Mouse (Mus musculus) neural tube, embryonic 11.5 days (tissue): ENCODE results near the gene Ggnbp2. TPM values are rescaled to one million over a fixed set of nuclear protein-coding genes. Genes with fewer than 3 reads are reported as not detected.
"Not testable (repeated sequence)": the region's sequence is repeated elsewhere in the genome, so short reads cannot be mapped to it uniquely, and the experiment has no call there.

Source experiments
- ATAC-seq: fragments of 200-750 bp; cut with Nextera tagmentation; 2 replicates; pipeline ENCODE4 v1.8.0; 2017; ENCODE audit warnings: moderate number of reproducible peaks, mild to moderate bottlenecking, moderate TSS enrichment, moderate library complexity; ENCODE audit not compliant: insufficient read depth, low FRiP score, low TSS enrichment
- DNase-seq: peaks from one replicate; pipeline ENCODE4 v3.0.0-alpha.2; 2015; ENCODE audit warnings: low spot score
- H3K27ac ChIP-seq: fragments of 300-500 bp; sonication (generic); 2 replicates; pipeline ENCODE4 v1.5.1; 2014; ENCODE audit warnings: low read depth, mild to moderate bottlenecking, low read length
- H3K27me3 ChIP-seq: fragments of 300-500 bp; sonication (generic); 2 replicates; pipeline ENCODE4 v1.6.1; 2014; ENCODE audit warnings: mild to moderate bottlenecking, low read length, mixed read lengths; ENCODE audit not compliant: control insufficient read depth, insufficient read depth
- H3K36me3 ChIP-seq: fragments of 300-500 bp; sonication (generic); 2 replicates; pipeline ENCODE4 v1.6.1; 2014; ENCODE audit warnings: mild to moderate bottlenecking, low read length, moderate library complexity, mixed read lengths; ENCODE audit not compliant: control insufficient read depth, insufficient read depth
- H3K4me1 ChIP-seq: fragments of 300-500 bp; sonication (generic); 2 replicates; pipeline ENCODE4 v1.6.1; 2014; ENCODE audit warnings: low read length, mixed read lengths; ENCODE audit not compliant: control insufficient read depth, insufficient read depth
- H3K4me2 ChIP-seq: fragments of 300-500 bp; sonication (generic); 2 replicates; pipeline ENCODE4 v1.6.1; 2014; ENCODE audit warnings: low read depth, mild to moderate bottlenecking, moderate library complexity
- H3K4me3 ChIP-seq: fragments of 300-500 bp; sonication (generic); 2 replicates; pipeline ENCODE4 v1.5.1; 2014; ENCODE audit warnings: low read depth, low read length
- H3K9ac ChIP-seq: fragments of 300-500 bp; sonication (generic); 2 replicates; pipeline ENCODE4 v1.6.1; 2014; ENCODE audit warnings: mild to moderate bottlenecking, low read length
- H3K9me3 ChIP-seq: fragments of 300-500 bp; sonication (generic); 2 replicates; pipeline ENCODE4 v1.6.1; 2016; ENCODE audit warnings: low read length; ENCODE audit not compliant: control insufficient read depth
- WGBS: fragments of 180-500 bp; shearing (Covaris S2); extraction: QIAGEN DNeasy Blood & Tissue Kit; methylation state at CpG from one replicate; pipeline ENCODE4 v1.1.7; 2014; 5-methylcytosine and 5-hydroxymethylcytosine counted together
- polyA plus RNA-seq: library from polyadenylated mRNA; unstranded; fragments of >200 nt; fragmentation: Nextera tagmentation; extraction: Ambion mirVana; gene quantifications from 2 replicates; pipeline ENCODE4 v1.2.1, GENCODE M21; 2014

Ggnbp2 gene
- polyA plus RNA-seq, 1 experiment from 2014 or later = 71.1 TPM

GRCm38 (mm10) chr11:84885238-84885637, 14.6 kb upstream of the Ggnbp2 start:
- Histone ChIP-seq H3K4me1 (peaks cover 10% of the 10 kb centered on the region), H3K9me3 (no peaks in the 10 kb centered on the region), H3K9ac (no peak overlapping the region), H3K4me2 (no peak overlapping the region), H3K36me3 (no peaks in the 10 kb centered on the region), H3K27ac (no peak overlapping the region), H3K27me3 (no peaks in the 10 kb centered on the region), H3K4me3 (no peak overlapping the region)
- no peak for ATAC-seq
- WGBS = 86% methylated on average over 4 of the region's 4 CpGs
- DNase-seq = no peak

GRCm38 (mm10) chr11:84882346-84882745, 11.7 kb upstream of the Ggnbp2 start:
- H3K4me2 ChIP-seq = no peak overlapping the region
- no peak overlapping the region for H3K4me3 ChIP-seq
- no peak overlapping the region for H3K27ac ChIP-seq
- no peaks in the 10 kb centered on the region for H3K9me3 ChIP-seq
- DNase-seq = no peak
- H3K9ac ChIP-seq = no peak overlapping the region
- no peak for ATAC-seq
- no peaks in the 10 kb centered on the region for H3K27me3 ChIP-seq
- H3K4me1 ChIP-seq = peaks cover 10% of the 10 kb centered on the region
- H3K36me3 ChIP-seq = no peaks in the 10 kb centered on the region
- WGBS = 94% methylated on average over 7 of the region's 7 CpGs

- no peaks in the 10 kb centered on the region for H3K9me3 ChIP-seq
- H3K4me3 ChIP-seq = peak overlapping the region; percentile 82
- ATAC-seq (no peak), DNase-seq (no peak)
- H3K27ac ChIP-seq = peak overlapping the region; percentile 86; the same call in 1 of the 2 replicates
- H3K27me3 ChIP-seq = no peaks in the 10 kb centered on the region
- peak overlapping the region; percentile 95 for H3K4me2 ChIP-seq
- H3K4me1 ChIP-seq = peaks cover 10% of the 10 kb centered on the region
- no peaks in the 10 kb centered on the region for H3K36me3 ChIP-seq
- peak overlapping the region; percentile 87 for H3K9ac ChIP-seq
- 57% methylated on average over 9 of the region's 9 CpGs for WGBS
These were observed 10.4 kb upstream of the Ggnbp2 start for GRCm38 (mm10) chr11:84880971-84881370.

GRCm38 (mm10) chr11:84880465-84880961, 9.9 kb upstream of the Ggnbp2 start:
- Histone ChIP-seq H3K9ac (peak overlapping the region; percentile 87), H3K27me3 (no peaks in the 10 kb centered on the region), H3K27ac (peak overlapping the region; percentile 86), H3K4me2 (peak overlapping the region; percentile 95), H3K4me3 (peak overlapping the region; percentile 82), H3K4me1 (peaks cover 10% of the 10 kb centered on the region), H3K36me3 (no peaks in the 10 kb centered on the region), H3K9me3 (no peaks in the 10 kb centered on the region)
- ATAC-seq (peak; percentile 42), DNase-seq (peak; percentile 66)
- 1% methylated on average over 23 of the region's 24 CpGs for WGBS

- Histone ChIP-seq H3K27ac (peak within 1 kb of the TSS; percentile 86), H3K9me3 (no peaks in the 10 kb centered on the region), H3K36me3 (no peaks in the 10 kb centered on the region), H3K4me1 (peaks cover 10% of the 10 kb centered on the region), H3K9ac (peak within 1 kb of the TSS; percentile 87), H3K4me2 (peak within 1 kb of the TSS; percentile 95), H3K27me3 (no peaks in the 10 kb centered on the region), H3K4me3 (peak within 1 kb of the TSS; percentile 82)
- WGBS = under 1% methylated on average over 60 of the region's 81 CpGs
- DNase-seq (peak; percentile 89), ATAC-seq (peak; percentile 92)
These were observed 9.3 kb upstream of the Ggnbp2 start, which contains the start of the genes Myo19 and Pigw for GRCm38 (mm10) chr11:84879772-84880464. Myo19 (plus strand) TSS chr11:84880148. Pigw (minus strand) TSS chr11:84880285.

GRCm38 (mm10) chr11:84879007-84879771, 8.6 kb upstream of the Ggnbp2 start:
- Histone ChIP-seq H3K4me1 (peaks cover 10% of the 10 kb centered on the region), H3K9ac (peak overlapping the region; percentile 87), H3K36me3 (no peaks in the 10 kb centered on the region), H3K4me3 (peak overlapping the region; percentile 82), H3K4me2 (peak overlapping the region; percentile 95), H3K27me3 (no peaks in the 10 kb centered on the region), H3K27ac (no peak overlapping the region; the same call in 1 of the 2 replicates), H3K9me3 (no peaks in the 10 kb centered on the region)
- DNase-seq (no peak), ATAC-seq (0 out of 2 replicates have a peak, but pooled peaks have one; percentile 13)
- WGBS = 29% methylated on average over 6 of the region's 7 CpGs

- H3K36me3 ChIP-seq, H3K9me3 ChIP-seq, H3K27ac ChIP-seq, ATAC-seq, DNase-seq, H3K9ac ChIP-seq, H3K4me1 ChIP-seq, H3K4me3 ChIP-seq, H3K27me3 ChIP-seq, H3K4me2 ChIP-seq: not testable (repeated sequence)
- no CpG with 5 or more reads among the region's 1 CpGs for WGBS
These were observed 5.4 kb upstream of the Ggnbp2 start for GRCm38 (mm10) chr11:84876020-84876419.

GRCm38 (mm10) chr11:84873042-84873833, 2.6 kb upstream of the Ggnbp2 start:
- no peaks in the 10 kb centered on the region for H3K36me3 ChIP-seq
- no peaks in the 10 kb centered on the region for H3K27me3 ChIP-seq
- ATAC-seq = no peak
- H3K9ac ChIP-seq = no peak overlapping the region
- H3K27ac ChIP-seq = no peak overlapping the region
- H3K4me2 ChIP-seq = no peak overlapping the region
- H3K4me3 ChIP-seq = no peak overlapping the region
- H3K4me1 ChIP-seq = peaks cover 7% of the 10 kb centered on the region
- no peaks in the 10 kb centered on the region for H3K9me3 ChIP-seq
- DNase-seq = no peak
- 72% methylated on average over 1 of the region's 1 CpGs for WGBS
